Mouse (Mus musculus) olfactory bulb, adult 2 months (tissue): ENCODE measurements at regions not wholly inside any gene's neighbourhood (a gene's known extent, or its start where the extent isn't known, plus 50 kb on each side); places are given as distances from the start of the nearest gene placed in this dataset.

Experiments used
- CTCF ChIP-seq: fragments of 200-500 bp; IDR thresholded peaks from 2 replicates; pipeline ENCODE4 v1.5.1; 2012; ENCODE audit warnings: low read depth, mild to moderate bottlenecking, low read length, moderate library complexity; ENCODE audit not compliant: insufficient read depth
- POLR2A ChIP-seq: fragments of 200-500 bp; IDR thresholded peaks from 2 replicates; pipeline ENCODE4 v1.6.1; 2012; ENCODE audit warnings: mild to moderate bottlenecking, low read depth, low read length, moderate library complexity; ENCODE audit not compliant: insufficient read depth

DNA sequence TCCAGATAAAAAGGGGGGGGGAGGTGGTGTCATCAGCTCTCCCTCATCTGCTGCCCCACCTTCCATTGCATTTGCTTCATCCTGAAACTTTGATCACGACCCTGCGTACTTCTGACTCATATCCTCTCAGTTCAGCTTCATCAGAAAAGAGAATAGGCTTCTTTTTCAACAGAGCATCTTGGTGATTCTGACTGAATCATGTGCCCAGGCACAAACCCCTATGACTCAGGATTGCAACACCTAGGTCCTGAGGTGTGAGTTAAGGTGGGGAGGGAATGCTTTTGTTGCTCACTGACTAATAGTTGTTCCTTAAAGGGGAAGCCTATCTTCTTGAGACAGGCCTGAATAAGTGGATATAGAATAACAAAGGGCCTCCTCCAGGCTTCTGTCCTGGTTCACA lies 269.2 kb upstream of the Tank start:
- TF ChIP-seq CTCF (no peak), POLR2A (no peak)
